Mouse (Mus musculus) bone marrow macrophage, adult 2 months (primary cell): ENCODE data around the gene Enpp6.

ENCODE experiments used
- CTCF ChIP-seq: IDR thresholded peaks from 2 replicates; pipeline ENCODE4 v1.5.1; 2012; ENCODE audit warnings: low read depth, mild to moderate bottlenecking, low read length, moderate library complexity
- POLR2A ChIP-seq: IDR thresholded peaks from 2 replicates; pipeline ENCODE4 v1.6.1; 2012; ENCODE audit warnings: mild to moderate bottlenecking, low read depth, low read length, borderline replicate concordance

DNA sequence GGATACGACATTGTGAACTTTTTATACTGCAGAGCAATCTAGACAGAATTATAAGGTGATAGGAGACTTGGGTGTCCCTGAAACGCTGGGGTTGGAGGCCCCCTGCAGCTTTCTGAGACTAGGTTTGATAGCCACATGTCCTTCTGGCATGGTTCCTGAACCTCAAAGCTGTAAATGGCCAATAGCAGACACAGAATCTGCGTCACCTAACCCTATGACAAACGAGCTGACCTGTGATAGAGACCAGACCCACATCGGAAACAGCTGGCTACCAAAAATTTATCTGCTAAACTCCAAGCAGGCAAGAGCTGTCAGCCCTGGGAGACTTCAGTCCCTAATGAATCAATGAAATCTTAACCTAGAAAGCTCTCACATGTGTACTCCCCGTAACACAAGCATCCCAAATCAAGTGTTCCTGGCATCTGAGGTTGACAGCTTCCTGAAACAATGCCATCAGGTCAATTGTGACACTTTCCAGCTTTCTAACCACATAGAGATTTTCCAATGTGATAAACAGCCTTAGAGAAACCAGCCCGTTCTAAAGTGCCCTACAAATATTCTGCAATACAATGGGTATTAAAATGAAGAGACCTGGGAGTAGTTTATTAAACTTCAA is 74.5 kb downstream of the Enpp6 start:
- no peak for TF ChIP-seq POLR2A
- TF ChIP-seq CTCF, result no peak
